Mouse (Mus musculus) heart, adult 2 months (tissue): Measurements from ENCODE around the gene Pcsk6.

Experiments
- CTCF ChIP-seq: fragments of 200-600 bp; IDR thresholded peaks from 2 replicates; pipeline ENCODE4 v1.8.1; 2022; ENCODE audit warnings: antibody characterized with exemption, mild to moderate bottlenecking, moderate library complexity
- EP300 ChIP-seq: fragments of 200-500 bp; IDR thresholded peaks from 2 replicates; pipeline ENCODE4 v1.6.1; 2011; ENCODE audit warnings: low read depth, low read length, control low read depth; ENCODE audit not compliant: insufficient read depth
- POLR2A ChIP-seq: fragments of 200-500 bp; IDR thresholded peaks from 2 replicates; pipeline ENCODE4 v1.6.1; 2011; ENCODE audit warnings: mild to moderate bottlenecking, low read depth, low read length, control low read depth; ENCODE audit not compliant: insufficient read depth

- no peak for TF ChIP-seq EP300
- peak; percentile 38 for TF ChIP-seq CTCF
- no peak for TF ChIP-seq POLR2A
Measured at GRCm38 (mm10) chr7:66080231-66080613, 218.7 kb downstream of the Pcsk6 start.
